Mouse (Mus musculus): ENCODE results near the gene Copb1.

GRCm38 (mm10) chr7:114281671-114282070 is 27.2 kb upstream of the Copb1 start:
- TF ChIP-seq CTCF (IDR thresholded peaks at IDR 0.05; ENCODE audit: borderline replicate concordance, control insufficient read depth, extremely low read depth, insufficient read depth, low read length, poor library complexity) (no peak), POLR2A (IDR thresholded peaks at IDR 0.05; ENCODE audit: control insufficient read depth, extremely low read depth, insufficient read depth, low read length, poor library complexity) (no peak)

All from thymus, adult 2 months (tissue).